Mouse (Mus musculus) urinary bladder, postnatal 14 days (tissue): ENCODE data around the gene Ube2s.

ENCODE experiments used
- DNase-seq: peaks from one replicate; pipeline ENCODE4 v3.0.0; 2021; ENCODE audit warnings: low spot score

Ube2s gene

GRCm38 (mm10) chr7:4776861-4777830 is 35.2 kb downstream of the Ube2s start:
- peak; percentile 70 for DNase-seq

- DNase-seq, result no peak
These were observed 36.3 kb downstream of the Ube2s start for GRCm38 (mm10) chr7:4776131-4776530.

- no peak for DNase-seq
These were observed 41.2 kb downstream of the Ube2s start, which contains the start of gene Fam71e2 for GRCm38 (mm10) chr7:4771202-4771601. Gene Fam71e2 (minus strand): TSS chr7:4771302.

DNA sequence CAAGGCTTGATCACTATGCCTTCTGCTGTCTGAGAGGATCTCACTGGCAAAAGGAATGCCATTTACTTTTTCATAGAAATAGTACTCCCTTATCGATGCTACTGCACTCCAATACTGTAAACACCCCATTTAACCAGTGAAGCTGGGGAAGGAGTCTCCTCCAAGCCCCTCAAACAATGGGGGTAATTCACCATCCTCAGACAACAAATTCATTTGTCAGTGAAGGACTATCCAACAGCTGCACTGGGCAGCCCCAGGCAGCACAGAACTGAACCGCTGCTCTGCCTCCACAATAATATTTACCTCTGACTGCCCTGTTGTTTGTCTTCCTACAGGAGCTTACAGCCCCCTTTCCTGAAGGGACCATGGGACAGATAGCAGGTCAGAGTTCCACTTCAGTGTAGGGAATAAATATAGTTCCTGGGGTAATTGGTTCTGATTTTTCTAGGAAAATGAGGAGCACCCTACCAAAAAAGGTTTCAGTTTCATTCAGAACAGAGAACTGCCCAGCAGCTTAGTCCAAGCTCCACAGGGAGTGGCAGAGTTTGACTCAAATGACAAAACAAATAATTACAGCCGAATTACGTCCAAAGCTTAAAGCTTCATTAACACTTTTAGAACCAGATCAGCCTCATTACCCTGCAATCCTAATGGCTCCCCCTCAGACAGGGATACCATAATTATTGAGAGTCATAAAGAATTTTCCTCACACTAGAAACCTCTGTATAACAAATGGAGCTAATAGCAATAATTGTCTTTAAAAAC is 47.3 kb downstream of the Ube2s start:
- DNase-seq, result no peak

GRCm38 (mm10) chr7:4759670-4760069 is 52.7 kb downstream of the Ube2s start:
- no peak for DNase-seq

DNA sequence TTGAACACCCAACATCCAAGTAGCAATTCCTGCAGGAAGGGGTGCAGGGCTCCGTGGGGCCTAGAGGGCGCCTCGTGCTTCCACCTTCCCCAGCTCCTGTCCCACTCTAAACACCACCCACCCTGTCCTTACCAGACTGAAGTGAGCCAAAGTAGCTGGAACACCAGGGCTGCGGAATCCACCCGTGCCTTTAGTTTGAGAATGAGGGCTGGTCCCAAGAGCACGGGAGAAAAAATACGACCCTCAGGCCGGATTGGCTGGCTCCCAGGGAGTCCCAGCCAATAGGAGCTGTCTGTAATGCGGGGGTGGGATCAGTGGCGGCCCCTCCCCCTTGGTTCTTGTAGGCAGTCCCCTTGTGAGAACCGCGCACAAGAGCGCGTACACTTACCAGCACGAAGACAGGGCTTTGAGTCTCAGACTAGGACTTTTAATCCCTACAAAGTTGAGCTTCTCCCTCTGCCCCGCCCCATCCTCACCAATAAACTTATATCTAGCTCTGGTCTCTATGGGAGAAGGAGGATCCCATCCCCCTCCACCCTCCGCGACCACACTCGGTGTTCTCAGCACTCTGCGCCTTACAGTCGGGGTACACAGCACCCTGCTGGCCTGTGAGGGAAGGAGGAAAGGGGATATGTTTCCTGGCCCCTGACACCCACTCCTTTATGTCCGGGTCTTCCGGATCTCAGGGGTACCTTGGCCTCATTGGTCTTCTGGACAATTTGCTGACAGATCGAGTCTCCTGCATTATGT is 59.4 kb downstream of the Ube2s start, which contains the start of gene Cox6b2:
Cox6b2 (minus strand) TSS at position 274 of the 750 bp plus-strand sequence.
- DNase-seq, result peak; percentile 85

- peak; percentile 59 for DNase-seq
These were observed 60.2 kb downstream of the Ube2s start for GRCm38 (mm10) chr7:4751971-4752820.

GRCm38 (mm10) chr7:4749169-4749568 is 63.2 kb downstream of the Ube2s start:
- DNase-seq, result no peak

DNA sequence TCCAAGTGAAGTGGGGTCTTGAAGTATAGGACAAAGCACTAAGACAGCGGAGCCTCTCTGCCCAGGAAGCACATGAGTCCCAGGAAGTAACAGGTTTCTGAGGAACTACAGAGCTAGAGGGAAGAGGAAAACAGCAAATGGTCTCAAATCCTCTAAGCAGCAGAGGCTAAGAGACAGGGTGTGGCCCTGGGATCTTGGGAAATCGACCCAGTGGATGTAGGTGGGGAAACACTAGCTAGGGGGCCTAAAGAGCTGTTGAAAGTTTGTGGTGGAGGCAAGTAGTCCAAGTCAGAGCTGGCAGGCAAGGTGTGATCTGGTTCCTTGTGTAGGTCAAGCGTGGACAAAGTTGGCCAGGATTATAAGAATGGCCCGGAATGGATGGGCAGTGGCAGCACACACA is 64.1 kb downstream of the Ube2s start:
- no peak for DNase-seq

- DNase-seq, result no peak
These were observed 65.1 kb downstream of the Ube2s start for GRCm38 (mm10) chr7:4747156-4747899.

GRCm38 (mm10) chr7:4746326-4746980 is 65.9 kb downstream of the Ube2s start:
- DNase-seq, result no peak

GRCm38 (mm10) chr7:4744886-4745285 is 67.5 kb downstream of the Ube2s start:
- no peak for DNase-seq
